Mouse (Mus musculus): ENCODE results near the gene Dhx16. TPM values are rescaled to one million over a fixed set of nuclear protein-coding genes. Genes with fewer than 3 reads are reported as not detected.
"Not testable (repeated sequence)": the region's sequence is repeated elsewhere in the genome, so short reads cannot be mapped to it uniquely, and the experiment has no call there.

Gene Dhx16
- polyA plus RNA-seq, 1 experiment, result 533 TPM

- TF ChIP-seq POLR2A (IDR thresholded peaks at IDR 0.05; ENCODE audit: insufficient read depth, low read length), result peak; percentile 13
- Histone ChIP-seq H3K27ac (ENCODE audit: insufficient read depth, low read length) (peak overlapping the region; percentile 94), H3K36me3 (ENCODE audit: control insufficient read depth, insufficient read depth, low read length, poor library complexity, severe bottlenecking) (peaks cover 31% of the 10 kb centered on the region), H3K4me3 (ENCODE audit: low read depth, low read length) (peak overlapping the region; percentile 26), H3K9ac (ENCODE audit: low read depth, poor library complexity, severe bottlenecking) (peak overlapping the region; percentile 51)
- H3K4me1 ChIP-seq (ENCODE audit: control insufficient read depth, insufficient read depth, low read length); H3K9me3 ChIP-seq (replicated peaks; ENCODE audit: control insufficient read depth, insufficient read depth, low read length, poor library complexity, severe bottlenecking); H3K27me3 ChIP-seq (ENCODE audit: control insufficient read depth, insufficient read depth, low read length, poor library complexity, severe bottlenecking): not testable (repeated sequence)
These were observed 40.6 kb upstream of the Dhx16 start for GRCm38 (mm10) chr17:35839002-35839401.

- Histone ChIP-seq H3K4me1 (ENCODE audit: control insufficient read depth, insufficient read depth, low read length) (no peaks in the 10 kb centered on the region), H3K36me3 (ENCODE audit: control insufficient read depth, insufficient read depth, low read length, poor library complexity, severe bottlenecking) (peaks cover 30% of the 10 kb centered on the region), H3K27me3 (ENCODE audit: control insufficient read depth, insufficient read depth, low read length, poor library complexity, severe bottlenecking) (no peaks in the 10 kb centered on the region), H3K4me3 (ENCODE audit: low read depth, low read length) (peak overlapping the region; percentile 62), H3K9me3 (replicated peaks; ENCODE audit: control insufficient read depth, insufficient read depth, low read length, poor library complexity, severe bottlenecking) (no peaks in the 10 kb centered on the region), H3K27ac (ENCODE audit: insufficient read depth, low read length) (peak overlapping the region; percentile 32; the same call in 1 of the 2 replicates), H3K9ac (ENCODE audit: low read depth, poor library complexity, severe bottlenecking) (peak overlapping the region; percentile 41; the same call in 1 of the 2 replicates)
- TF ChIP-seq EP300 (IDR thresholded peaks at IDR 0.05; ENCODE audit: insufficient read depth, low read depth, low read length), result no peak
- no peak for TF ChIP-seq CTCF (IDR thresholded peaks at IDR 0.05; ENCODE audit: low read depth, low read length)
- no peak for TF ChIP-seq POLR2A (IDR thresholded peaks at IDR 0.05; ENCODE audit: insufficient read depth, low read length)
These were observed 39.1 kb upstream of the Dhx16 start for GRCm38 (mm10) chr17:35840561-35840960.

GRCm38 (mm10) chr17:35841076-35841950, 38.3 kb upstream of the Dhx16 start, which contains the start of gene Mdc1:
Gene Mdc1 (plus strand): TSS chr17:35841515.
- Histone ChIP-seq H3K9ac (ENCODE audit: low read depth, poor library complexity, severe bottlenecking) (peak within 1 kb of the TSS; percentile 62), H3K27me3 (ENCODE audit: control insufficient read depth, insufficient read depth, low read length, poor library complexity, severe bottlenecking) (no peaks in the 10 kb centered on the region), H3K4me3 (ENCODE audit: low read depth, low read length) (peak within 1 kb of the TSS; percentile 70), H3K4me1 (ENCODE audit: control insufficient read depth, insufficient read depth, low read length) (no peaks in the 10 kb centered on the region), H3K27ac (ENCODE audit: insufficient read depth, low read length) (peak within 1 kb of the TSS; percentile 48), H3K36me3 (ENCODE audit: control insufficient read depth, insufficient read depth, low read length, poor library complexity, severe bottlenecking) (peaks cover 30% of the 10 kb centered on the region), H3K9me3 (replicated peaks; ENCODE audit: control insufficient read depth, insufficient read depth, low read length, poor library complexity, severe bottlenecking) (no peaks in the 10 kb centered on the region)
- TF ChIP-seq CTCF (IDR thresholded peaks at IDR 0.05; ENCODE audit: low read depth, low read length) (no peak), POLR2A (IDR thresholded peaks at IDR 0.05; ENCODE audit: insufficient read depth, low read length) (peak; percentile 51), EP300 (IDR thresholded peaks at IDR 0.05; ENCODE audit: insufficient read depth, low read depth, low read length) (peak; percentile 73)

- peaks cover 29% of the 10 kb centered on the region for H3K36me3 ChIP-seq (ENCODE audit: control insufficient read depth, insufficient read depth, low read length, poor library complexity, severe bottlenecking)
- H3K27ac ChIP-seq (ENCODE audit: insufficient read depth, low read length), result peak overlapping the region; percentile 48
- TF ChIP-seq EP300 (IDR thresholded peaks at IDR 0.05; ENCODE audit: insufficient read depth, low read depth, low read length), result no peak
- no peak for TF ChIP-seq POLR2A (IDR thresholded peaks at IDR 0.05; ENCODE audit: insufficient read depth, low read length)
- TF ChIP-seq CTCF (IDR thresholded peaks at IDR 0.05; ENCODE audit: low read depth, low read length), result no peak
- no peaks in the 10 kb centered on the region for H3K9me3 ChIP-seq (replicated peaks; ENCODE audit: control insufficient read depth, insufficient read depth, low read length, poor library complexity, severe bottlenecking)
- peak overlapping the region; percentile 70 for H3K4me3 ChIP-seq (ENCODE audit: low read depth, low read length)
- no peaks in the 10 kb centered on the region for H3K27me3 ChIP-seq (ENCODE audit: control insufficient read depth, insufficient read depth, low read length, poor library complexity, severe bottlenecking)
- no peaks in the 10 kb centered on the region for H3K4me1 ChIP-seq (ENCODE audit: control insufficient read depth, insufficient read depth, low read length)
- H3K9ac ChIP-seq (ENCODE audit: low read depth, poor library complexity, severe bottlenecking), result peak overlapping the region; percentile 62
These were observed 37.6 kb upstream of the Dhx16 start for GRCm38 (mm10) chr17:35842006-35842405.

- Histone ChIP-seq H3K9ac (ENCODE audit: low read depth, poor library complexity, severe bottlenecking) (peak overlapping the region; percentile 62; the same call in 1 of the 2 replicates), H3K27ac (ENCODE audit: insufficient read depth, low read length) (no peak overlapping the region), H3K4me1 (ENCODE audit: control insufficient read depth, insufficient read depth, low read length) (no peaks in the 10 kb centered on the region), H3K36me3 (ENCODE audit: control insufficient read depth, insufficient read depth, low read length, poor library complexity, severe bottlenecking) (peaks cover 41% of the 10 kb centered on the region), H3K27me3 (ENCODE audit: control insufficient read depth, insufficient read depth, low read length, poor library complexity, severe bottlenecking) (no peaks in the 10 kb centered on the region), H3K9me3 (replicated peaks; ENCODE audit: control insufficient read depth, insufficient read depth, low read length, poor library complexity, severe bottlenecking) (no peaks in the 10 kb centered on the region), H3K4me3 (ENCODE audit: low read depth, low read length) (no peak overlapping the region)
- TF ChIP-seq CTCF (IDR thresholded peaks at IDR 0.05; ENCODE audit: low read depth, low read length) (no peak), EP300 (IDR thresholded peaks at IDR 0.05; ENCODE audit: insufficient read depth, low read depth, low read length) (no peak), POLR2A (IDR thresholded peaks at IDR 0.05; ENCODE audit: insufficient read depth, low read length) (no peak)
These were observed 36.1 kb upstream of the Dhx16 start for GRCm38 (mm10) chr17:35843514-35843913.

GRCm38 (mm10) chr17:35848112-35848511, 31.5 kb upstream of the Dhx16 start:
- Histone ChIP-seq H3K4me3 (ENCODE audit: low read depth, low read length) (no peak overlapping the region), H3K36me3 (ENCODE audit: control insufficient read depth, insufficient read depth, low read length, poor library complexity, severe bottlenecking) (peaks cover 81% of the 10 kb centered on the region), H3K27me3 (ENCODE audit: control insufficient read depth, insufficient read depth, low read length, poor library complexity, severe bottlenecking) (no peaks in the 10 kb centered on the region), H3K9ac (ENCODE audit: low read depth, poor library complexity, severe bottlenecking) (no peak overlapping the region), H3K27ac (ENCODE audit: insufficient read depth, low read length) (no peak overlapping the region), H3K4me1 (ENCODE audit: control insufficient read depth, insufficient read depth, low read length) (no peaks in the 10 kb centered on the region), H3K9me3 (replicated peaks; ENCODE audit: control insufficient read depth, insufficient read depth, low read length, poor library complexity, severe bottlenecking) (no peaks in the 10 kb centered on the region)
- TF ChIP-seq CTCF (IDR thresholded peaks at IDR 0.05; ENCODE audit: low read depth, low read length) (peak; percentile 31), POLR2A (IDR thresholded peaks at IDR 0.05; ENCODE audit: insufficient read depth, low read length) (no peak), EP300 (IDR thresholded peaks at IDR 0.05; ENCODE audit: insufficient read depth, low read depth, low read length) (no peak)

All from ES-Bruce4 (cell line).